Mouse (Mus musculus) right cerebral cortex, postnatal 25 days (tissue): ENCODE results near the gene Ehhadh.

ENCODE experiments used
- DNase-seq: peaks from one replicate; pipeline ENCODE4 v3.0.0; 2022

The Ehhadh gene

GRCm38 (mm10) chr16:21727421-21727820, 60.2 kb downstream of the Ehhadh start:
- no peak for DNase-seq

- no peak for DNase-seq
These were observed 63.3 kb downstream of the Ehhadh start for GRCm38 (mm10) chr16:21724261-21724660.

- no peak for DNase-seq
These were observed 67.8 kb downstream of the Ehhadh start for GRCm38 (mm10) chr16:21719770-21720169.

GRCm38 (mm10) chr16:21714516-21714915, 73.1 kb downstream of the Ehhadh start:
- no peak for DNase-seq
